Mouse (Mus musculus) left cerebral cortex, adult 2 months (tissue): ENCODE data around the gene Cdca7l. TPM values are rescaled to one million over a fixed set of nuclear protein-coding genes. Genes with fewer than 3 reads are reported as not detected.
"Not testable (repeated sequence)": the region's sequence is repeated elsewhere in the genome, so short reads cannot be mapped to it uniquely, and the experiment has no call there.

Source experiments
- DNase-seq, 2 experiments: peaks; one replicate each; pipeline ENCODE4 v3.0.0; 2021 to 2022; ENCODE audit warnings: low spot score in 2 of 2, mixed read lengths in 1 of 2; ENCODE audit errors: extremely low spot score in 1 of 2
- H3K27ac ChIP-seq: fragments of 200-600 bp; 2 replicates; pipeline ENCODE4 v1.8.1; 2022
- H3K4me3 ChIP-seq: fragments of 200-600 bp; 2 replicates; pipeline ENCODE4 v1.8.1; 2022
- CTCF ChIP-seq: fragments of 200-600 bp; IDR thresholded peaks from 2 replicates; pipeline ENCODE4 v1.8.1; 2022; ENCODE audit warnings: antibody characterized with exemption, mild to moderate bottlenecking, moderate library complexity
- intact Hi-C: fragments of 180-260 bp; cut with DNase I; formaldehyde crosslinking; loops from one replicate; pipeline ENCODE4 v1.15.1; 2025
- long read RNA-seq, 2 experiments: library from polyadenylated mRNA; stranded (forward); transcript quantifications; one replicate each; pipeline ENCODE4 v2.0.0; 2021; ENCODE audit warnings: borderline mapping rate in 2 of 2
- total RNA-seq, 2 experiments: library from RNA; stranded (reverse); gene quantifications; 2 replicates each; pipeline ENCODE4 v1.2.3; 2021

Cdca7l gene
- total RNA-seq = 1 to 10 TPM; 1.1 to 1.3 TPM
- long read RNA-seq, experiment 1, partial matches to known transcripts = 0 of 3 reads
- long read RNA-seq, experiment 1, other reads (novel, unspliced or antisense) = 2 of 3 reads
- long read RNA-seq, experiment 2, partial matches to known transcripts = 0 of 2 reads
- long read RNA-seq, experiment 2, other reads (novel, unspliced or antisense) = 2 of 2 reads

- H3K27ac ChIP-seq, intact Hi-C loops, DNase-seq, H3K4me3 ChIP-seq: not testable (repeated sequence)
Observed at GRCm38 (mm10) chr12:117803989-117804388, at the start of gene Cdca7l. Cdca7l (plus strand) TSS chr12:117804289.

GRCm38 (mm10) chr12:117756010-117756409, 48.1 kb upstream of the Cdca7l start:
- intact Hi-C loops = no loop called here
- no peak for DNase-seq

DNA sequence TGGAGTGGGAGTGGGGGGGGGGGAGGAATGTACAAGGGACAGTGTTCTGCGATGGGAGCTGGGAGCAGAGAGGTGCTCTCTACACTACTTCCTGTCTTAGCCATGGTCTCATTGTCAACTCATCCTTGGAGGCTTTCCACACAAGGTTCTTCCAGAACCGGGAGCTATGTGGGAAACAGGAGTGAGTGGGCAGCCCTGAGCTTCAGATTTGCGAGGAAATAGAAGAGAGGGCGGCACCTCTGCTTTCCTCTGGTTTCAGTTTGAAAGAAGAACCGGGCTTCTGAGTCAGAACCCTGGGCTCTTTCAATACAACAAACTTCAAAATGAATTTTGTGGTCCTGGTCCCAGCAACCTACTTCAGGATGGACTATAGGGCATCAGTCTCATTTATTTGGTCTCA, 43.7 kb upstream of the Cdca7l start:
- no peak for DNase-seq
- Histone ChIP-seq H3K27ac (peak overlapping the region; percentile 53; the same call in 1 of the 2 replicates), H3K4me3 (no peak overlapping the region)
- intact Hi-C loops = no loop called here
- TF ChIP-seq CTCF = no peak

More at GRCm38 (mm10) chr12:117756010-117756409, 48.1 kb upstream of the Cdca7l start:
- no peak for TF ChIP-seq CTCF
- Histone ChIP-seq H3K27ac (no peak overlapping the region; the same call in 1 of the 2 replicates), H3K4me3 (no peak overlapping the region)

- TF ChIP-seq CTCF = no peak
- intact Hi-C loops = no loop called here
Observed at GRCm38 (mm10) chr12:117760846-117761245, 43.2 kb upstream of the Cdca7l start.

GRCm38 (mm10) chr12:117761698-117762097, 42.4 kb upstream of the Cdca7l start:
- intact Hi-C loops = no loop called here
- peak in 1 of 2 experiments; percentile 56 for DNase-seq
- TF ChIP-seq CTCF = no peak
- no peak overlapping the region for H3K4me3 ChIP-seq
- no peak overlapping the region for H3K27ac ChIP-seq

More at GRCm38 (mm10) chr12:117760846-117761245, 43.2 kb upstream of the Cdca7l start:
- H3K27ac ChIP-seq = peak overlapping the region; percentile 53
- no peak for DNase-seq
- H3K4me3 ChIP-seq = no peak overlapping the region

- intact Hi-C loops = no loop called here
- no peak for TF ChIP-seq CTCF
- Histone ChIP-seq H3K27ac (no peak overlapping the region), H3K4me3 (no peak overlapping the region)
- no peak for DNase-seq
Observed at GRCm38 (mm10) chr12:117763247-117763646, 40.8 kb upstream of the Cdca7l start.

DNA sequence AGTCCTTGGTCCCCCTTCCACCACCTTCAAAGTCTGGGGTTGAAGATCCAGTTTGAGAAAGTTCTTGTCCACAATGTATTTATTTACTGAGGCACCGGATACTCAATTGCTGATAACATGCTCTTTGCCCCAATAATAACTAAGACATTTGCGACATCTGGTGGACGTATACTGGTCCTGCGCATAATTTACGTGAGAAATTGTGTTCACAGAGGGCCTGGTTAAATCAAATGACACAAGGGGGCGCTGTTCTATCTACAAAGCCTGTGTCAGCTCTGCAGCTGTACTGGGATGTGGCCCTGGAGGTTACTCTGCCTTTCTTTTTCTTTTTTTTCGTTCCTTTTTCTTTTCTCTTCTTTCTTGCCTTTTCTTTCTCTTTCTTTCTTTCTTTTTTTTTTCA, 39.2 kb upstream of the Cdca7l start:
- Histone ChIP-seq H3K4me3 (no peak overlapping the region), H3K27ac (no peak overlapping the region)
- TF ChIP-seq CTCF = peak; percentile 92
- DNase-seq = peak; percentile 66 to 69
- intact Hi-C loops = loop anchor here (1.0 to 5.0 kb wide), 4 partner anchors 179 to 378 kb away; no protein-coding TSS in a partner anchor

DNA sequence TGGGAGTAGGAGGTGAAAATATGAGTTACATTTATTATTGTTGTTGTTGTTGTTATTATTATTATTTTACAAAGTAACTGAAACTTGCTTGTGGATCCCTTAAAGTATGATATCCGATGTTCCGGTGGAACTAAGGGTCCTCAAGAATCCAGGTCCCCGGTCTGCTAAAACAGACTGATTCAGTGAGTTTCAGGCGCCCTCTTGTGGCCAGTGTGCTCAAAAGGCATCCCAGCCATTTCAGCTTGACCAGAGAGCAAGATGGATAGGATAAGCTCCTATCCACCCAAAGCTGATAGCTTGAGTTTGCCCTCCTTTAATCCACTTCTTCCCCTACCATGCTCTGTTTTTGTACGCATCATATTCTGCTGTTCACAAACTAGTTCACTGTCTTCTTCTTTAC, 35.0 kb upstream of the Cdca7l start:
- H3K27ac ChIP-seq = no peak overlapping the region
- intact Hi-C loops = loop anchor here (1.0 to 5.0 kb wide), 2 partner anchors 366 to 382 kb away; no protein-coding TSS in a partner anchor

GRCm38 (mm10) chr12:117770211-117770610, 33.9 kb upstream of the Cdca7l start:
- intact Hi-C loops = loop anchor here (5.0 kb wide), 1 partner anchor 82 kb away; no protein-coding TSS in a partner anchor
- DNase-seq = no peak
- Histone ChIP-seq H3K4me3 (no peak overlapping the region), H3K27ac (no peak overlapping the region)
- no peak for TF ChIP-seq CTCF

More for the DNA sequence above, 35.0 kb upstream of the Cdca7l start:
- TF ChIP-seq CTCF = peak; percentile 89
- no peak overlapping the region for H3K4me3 ChIP-seq
- DNase-seq = peak; percentile 70 to 75

DNA sequence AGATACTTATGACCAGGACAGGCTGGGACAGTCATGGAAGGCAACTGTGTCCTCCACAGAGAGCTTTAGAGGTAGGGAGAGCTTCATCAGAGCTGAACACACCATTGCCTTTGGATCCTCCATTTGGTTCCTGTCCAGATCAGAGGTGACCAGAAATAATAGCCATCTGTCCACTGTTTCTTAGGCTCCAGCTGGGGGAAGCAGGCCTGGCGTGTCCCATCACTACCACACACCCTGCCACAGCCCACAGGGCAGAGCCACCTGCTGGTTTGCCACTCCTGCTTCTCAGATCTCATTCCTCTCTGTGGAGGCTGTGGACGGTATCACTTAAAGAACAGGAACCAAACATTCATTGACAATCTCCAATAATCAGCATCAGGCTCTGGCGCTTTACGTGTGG, 32.9 kb upstream of the Cdca7l start:
- Histone ChIP-seq H3K4me3 (no peak overlapping the region), H3K27ac (no peak overlapping the region)
- DNase-seq = no peak
- intact Hi-C loops = loop anchor here (5.0 kb wide), 1 partner anchor 81 kb away; no protein-coding TSS in a partner anchor
- no peak for TF ChIP-seq CTCF

GRCm38 (mm10) chr12:117772638-117773037, 31.5 kb upstream of the Cdca7l start:
- Histone ChIP-seq H3K4me3 (no peak overlapping the region), H3K27ac (no peak overlapping the region)
- intact Hi-C loops = loop anchor here (5.0 kb wide), 1 partner anchor 80 kb away; no protein-coding TSS in a partner anchor
- peak; percentile 77 for TF ChIP-seq CTCF
- DNase-seq = peak; percentile 70 to 80

DNA sequence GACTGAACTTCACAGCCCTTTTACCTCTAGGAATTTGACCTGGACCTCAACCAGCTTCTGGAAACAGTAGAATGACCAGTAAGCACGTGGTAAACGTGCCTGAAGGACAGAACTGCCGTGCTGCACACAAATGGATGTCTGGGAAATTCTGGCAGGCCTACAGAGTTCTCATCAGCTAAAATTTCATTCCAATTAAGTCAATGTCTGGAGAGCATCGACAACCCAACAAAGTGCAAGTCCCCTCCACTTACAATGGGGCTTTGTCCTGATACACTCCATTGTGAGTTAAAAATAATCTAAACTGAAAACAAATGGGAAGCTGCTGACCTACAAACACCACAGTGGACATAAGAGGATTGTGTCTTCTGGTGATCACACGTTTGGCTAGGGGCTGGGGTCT, 27.2 kb upstream of the Cdca7l start:
- intact Hi-C loops = no loop called here

GRCm38 (mm10) chr12:117781360-117781759, 22.7 kb upstream of the Cdca7l start:
- H3K4me3 ChIP-seq = no peak overlapping the region
- DNase-seq = no peak
- intact Hi-C loops = no loop called here
- no peak overlapping the region for H3K27ac ChIP-seq
- TF ChIP-seq CTCF = no peak

More for the DNA sequence above, 27.2 kb upstream of the Cdca7l start:
- no peak for DNase-seq
- H3K27ac ChIP-seq = no peak overlapping the region
- no peak overlapping the region for H3K4me3 ChIP-seq
- TF ChIP-seq CTCF = no peak
